Mouse (Mus musculus) embryonic fibroblast, embryonic 13.5 days (primary cell): ENCODE data around the gene Hist1h1d.

ENCODE experiments used
- CTCF ChIP-seq: IDR thresholded peaks from 2 replicates; pipeline ENCODE4 v1.5.1; 2011; ENCODE audit warnings: mild to moderate bottlenecking, control low read depth, low read length, moderate library complexity, borderline replicate concordance; ENCODE audit not compliant: insufficient read depth
- POLR2A ChIP-seq: IDR thresholded peaks from 2 replicates; pipeline ENCODE4 v1.6.1; 2011; ENCODE audit warnings: low read depth, mild to moderate bottlenecking, control low read depth, low read length, moderate library complexity

- TF ChIP-seq CTCF (no peak), POLR2A (0 out of 2 replicates have a peak, but pooled peaks have one; percentile 38)
Measured at GRCm38 (mm10) chr13:23530181-23530900, 22.7 kb upstream of the Hist1h1d start.
